Mouse (Mus musculus) T-helper 17 cell (primary cell): ENCODE data around the gene App.

ENCODE experiments used
- in situ Hi-C, 2 experiments: fragments of 300-600 bp; cut with MboI, MseI; formaldehyde crosslinking; loops; 1 replicate in 1 of 2; 2 replicates in 1 of 2; pipeline ENCODE4 v1.15.1; 2025; ENCODE audit warnings: high pct_unique_total_duplicates in 2 of 2

The App gene

DNA sequence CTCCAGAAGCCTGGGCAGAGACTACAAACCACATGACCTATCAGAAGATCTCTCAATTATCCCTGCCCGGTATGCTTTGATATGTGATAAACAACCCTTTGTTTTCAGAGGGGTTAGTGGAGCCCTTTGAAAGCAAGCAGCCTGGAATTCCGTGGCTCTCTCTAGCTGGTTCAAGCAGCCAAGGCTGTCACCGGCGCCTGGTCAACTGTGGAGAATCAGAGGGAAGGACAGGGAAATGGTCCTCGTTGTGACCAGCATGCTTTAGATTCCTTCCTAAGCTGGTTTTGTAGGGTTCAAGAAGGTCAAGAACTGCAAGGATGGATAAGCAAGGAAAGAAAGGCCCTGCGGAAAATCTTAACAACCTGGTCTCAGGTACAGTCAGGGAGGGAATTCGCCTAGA, 21.9 kb downstream of the App start:
- in situ Hi-C loops, result no loop called here

DNA sequence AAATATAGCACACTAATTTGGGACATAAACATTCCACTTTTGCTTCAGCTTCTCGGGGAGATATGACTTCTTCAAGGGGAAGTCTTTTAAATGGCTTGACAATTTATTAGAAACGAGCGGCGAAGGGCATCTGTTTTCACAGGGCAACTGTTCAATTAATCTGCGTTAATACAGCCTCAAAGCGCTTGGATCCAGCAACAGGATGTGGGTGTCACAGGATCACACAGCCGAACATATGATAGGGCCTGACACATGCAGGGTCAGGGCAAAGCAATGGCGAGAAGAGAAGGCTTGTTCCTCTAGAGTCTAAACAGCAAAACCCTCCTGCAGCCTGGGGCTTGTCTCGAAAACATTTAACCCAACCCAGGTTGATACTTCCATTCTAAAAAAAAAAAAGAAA, 22.7 kb downstream of the App start:
- in situ Hi-C loops, result no loop called here

DNA sequence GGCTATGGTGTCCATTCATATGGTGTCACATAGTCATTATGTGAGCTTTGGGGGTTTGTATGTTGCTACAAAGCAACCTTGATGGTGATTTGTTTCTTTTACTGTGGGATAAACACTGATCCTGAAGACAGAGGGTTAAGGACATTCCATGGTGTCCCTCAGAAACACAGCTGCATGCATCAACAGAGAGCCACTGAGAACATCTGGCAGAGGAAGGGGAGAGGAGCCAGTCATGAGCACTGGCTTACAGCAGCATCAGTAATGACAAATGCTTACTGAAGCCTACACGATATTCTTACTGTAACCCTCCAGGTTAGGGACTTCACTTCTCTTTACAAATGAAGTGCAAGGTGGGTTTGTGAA, 24.1 kb downstream of the App start:
- in situ Hi-C loops, result no loop called here

DNA sequence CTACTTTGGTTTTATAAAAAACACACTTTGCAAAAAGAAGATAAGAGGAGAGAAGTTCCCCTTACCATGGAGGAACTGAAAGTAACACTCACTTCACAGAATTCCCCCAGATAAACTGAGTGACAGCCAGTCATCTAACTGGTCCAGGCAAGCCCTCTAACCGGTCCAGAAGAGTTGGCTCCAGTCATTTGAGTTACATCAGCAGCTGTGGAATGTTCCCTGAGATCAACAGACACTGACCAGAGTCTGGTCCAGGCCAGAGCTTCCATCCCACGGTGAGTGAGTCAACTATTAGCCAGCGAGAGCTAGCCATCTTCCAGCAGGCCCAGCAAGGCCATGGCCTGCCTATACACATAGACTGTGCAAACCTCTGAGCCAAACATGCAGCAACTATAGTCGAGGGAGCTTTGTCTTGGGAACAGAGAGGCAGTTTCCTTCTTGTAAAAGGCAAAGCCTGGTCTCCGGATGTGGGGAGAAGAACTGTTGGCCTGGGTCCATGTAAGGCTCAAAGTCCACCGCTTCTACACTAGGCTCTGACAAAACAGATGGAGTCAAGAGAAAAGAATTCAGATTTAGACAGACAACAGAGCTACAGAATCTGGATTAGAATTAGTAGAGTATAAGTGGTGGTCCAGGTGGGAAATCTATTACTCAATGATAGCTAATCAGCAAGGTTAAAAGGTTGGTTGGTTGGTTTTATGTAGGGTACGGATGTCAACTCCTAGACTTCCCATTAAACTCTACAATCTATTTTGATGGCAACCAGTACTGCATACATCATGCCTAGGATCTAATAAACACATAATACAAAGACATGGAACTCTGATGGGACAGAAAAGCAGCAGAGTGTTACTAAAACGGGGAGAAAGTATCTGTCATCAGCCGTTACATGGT, 24.7 kb downstream of the App start:
- in situ Hi-C loops, result no loop called here

DNA sequence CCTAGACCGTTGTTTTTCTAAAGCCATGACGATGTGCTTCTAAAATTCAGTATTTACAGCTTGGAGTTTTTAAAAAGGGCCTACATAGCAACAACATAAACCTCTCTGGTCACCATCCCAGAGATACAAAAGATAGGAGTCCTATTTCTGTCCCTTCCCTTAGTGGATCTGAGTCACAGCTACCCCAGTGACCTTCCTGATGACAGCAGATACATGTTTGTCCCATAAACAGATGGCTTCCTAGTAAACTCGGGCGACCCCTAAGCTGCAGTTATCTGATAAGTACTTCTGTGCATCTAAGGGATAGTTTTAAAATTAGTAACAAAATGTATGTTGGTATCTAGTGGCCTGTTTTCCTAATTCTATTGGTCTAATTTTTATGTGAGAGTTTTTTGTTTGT, 26.1 kb downstream of the App start:
- in situ Hi-C loops, result no loop called here

DNA sequence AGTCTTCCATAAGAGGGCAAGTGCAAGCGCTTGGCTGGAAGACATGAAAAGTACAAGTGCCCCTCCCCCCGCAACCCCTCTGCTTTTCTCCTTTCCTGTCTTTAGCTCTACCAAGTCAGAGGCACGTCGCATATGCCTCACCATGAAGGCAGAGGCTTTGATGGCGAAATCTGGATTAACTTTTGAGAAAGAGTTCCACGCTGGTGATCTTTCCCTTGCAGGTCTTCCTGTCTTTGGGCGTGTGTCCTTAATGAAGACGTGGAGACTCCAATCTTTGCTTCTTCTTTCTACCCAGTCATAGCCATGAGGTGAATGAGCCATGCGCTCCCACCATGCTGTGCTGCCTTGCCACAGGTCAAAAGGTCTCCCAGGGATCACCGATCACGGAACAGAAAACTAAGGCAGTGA, 27.8 kb downstream of the App start:
- in situ Hi-C loops, result no loop called here

DNA sequence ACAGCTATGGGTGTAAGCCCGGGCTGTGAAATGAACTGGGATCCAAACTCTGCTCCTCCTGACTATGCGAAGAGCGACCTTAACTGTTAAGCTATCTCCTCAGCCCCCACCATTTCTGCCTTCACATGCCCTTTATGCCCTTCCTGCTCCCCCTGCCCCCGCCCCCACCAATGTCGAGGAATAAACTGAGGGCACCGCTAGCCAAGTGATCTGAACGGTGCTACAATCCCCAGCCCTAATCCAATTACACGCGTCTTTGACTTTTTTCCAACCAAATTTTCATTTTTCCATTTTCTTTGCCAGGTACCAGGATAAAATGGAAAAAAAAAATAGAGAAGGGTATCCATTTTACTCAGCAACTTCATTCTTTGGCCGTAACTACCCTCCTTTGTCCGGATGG, 28.2 kb downstream of the App start:
- in situ Hi-C loops, result no loop called here

DNA sequence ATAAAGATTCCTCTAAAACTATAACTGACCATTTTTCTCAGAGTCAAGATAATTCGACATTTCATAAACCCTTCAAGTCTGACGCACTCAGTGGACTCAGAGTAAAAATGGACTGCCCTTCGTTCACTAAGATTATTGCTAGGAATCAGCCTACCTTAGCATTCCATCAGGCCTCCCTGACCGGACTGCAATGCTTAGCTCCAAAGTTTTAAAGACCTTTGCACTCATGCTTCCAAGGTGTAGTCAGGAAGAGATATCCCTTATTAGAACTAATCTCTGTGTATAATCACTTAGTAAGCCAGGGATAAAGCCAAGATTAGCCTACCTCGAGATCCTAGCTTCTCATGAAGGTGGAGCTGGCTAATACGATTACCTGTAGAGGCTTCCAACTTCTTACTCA, 29.2 kb downstream of the App start:
- in situ Hi-C loops, result no loop called here

DNA sequence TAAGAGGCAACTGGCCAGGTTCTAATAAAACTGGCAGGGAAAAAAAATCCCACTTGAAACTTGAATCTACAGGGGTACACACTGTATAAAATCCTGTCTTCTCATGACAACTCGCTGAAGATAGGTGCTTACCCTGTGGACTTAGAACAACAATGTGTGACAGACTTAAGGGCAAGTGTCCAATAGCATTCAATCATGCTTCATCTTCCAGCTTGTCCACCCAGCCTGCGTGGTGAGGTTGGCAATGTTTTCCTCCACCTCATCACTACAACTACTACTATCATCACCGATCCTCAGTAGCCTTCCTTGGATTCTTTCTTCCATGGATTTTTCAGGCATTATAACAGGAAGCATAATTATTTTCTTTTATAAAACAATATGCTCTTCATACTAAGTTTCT, 29.7 kb downstream of the App start:
- in situ Hi-C loops, result no loop called here

DNA sequence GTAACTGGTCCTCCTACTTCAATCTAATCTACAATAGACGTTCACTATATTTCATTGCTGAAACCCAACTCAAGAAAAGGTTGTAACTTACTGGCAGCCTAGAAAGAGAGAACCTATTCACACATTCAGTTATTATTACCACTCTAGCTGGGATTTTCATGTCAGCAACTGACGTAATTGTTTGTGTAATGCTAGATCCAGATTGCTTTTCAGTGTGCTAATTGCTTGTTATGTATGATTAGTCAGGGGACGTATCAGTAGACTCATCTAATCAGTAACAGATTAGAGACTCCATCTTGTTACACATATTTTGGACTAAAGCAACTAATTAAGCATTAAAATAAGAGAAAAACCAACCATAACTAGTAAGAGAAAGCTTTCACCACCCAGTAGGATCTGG, 30.4 kb downstream of the App start:
- in situ Hi-C loops, result no loop called here

DNA sequence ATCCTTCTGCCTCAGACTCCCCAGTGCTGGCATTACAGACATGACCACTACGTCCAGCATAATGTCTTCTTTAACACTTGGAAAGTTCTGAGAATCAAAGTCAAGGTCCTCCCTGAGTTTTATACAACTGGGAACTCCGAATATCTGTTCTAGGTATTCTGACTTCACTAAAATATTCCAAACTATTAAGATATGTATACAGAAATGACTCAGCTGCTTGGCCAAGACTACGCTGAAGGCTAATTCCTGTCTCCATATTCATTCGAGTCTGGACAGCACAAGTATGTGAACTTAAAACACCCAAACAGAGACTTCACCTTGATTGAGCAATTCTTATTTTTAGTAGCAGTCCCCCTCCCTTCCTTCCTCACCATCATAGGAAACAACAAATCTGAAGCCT, 32.2 kb downstream of the App start:
- in situ Hi-C loops, result no loop called here

DNA sequence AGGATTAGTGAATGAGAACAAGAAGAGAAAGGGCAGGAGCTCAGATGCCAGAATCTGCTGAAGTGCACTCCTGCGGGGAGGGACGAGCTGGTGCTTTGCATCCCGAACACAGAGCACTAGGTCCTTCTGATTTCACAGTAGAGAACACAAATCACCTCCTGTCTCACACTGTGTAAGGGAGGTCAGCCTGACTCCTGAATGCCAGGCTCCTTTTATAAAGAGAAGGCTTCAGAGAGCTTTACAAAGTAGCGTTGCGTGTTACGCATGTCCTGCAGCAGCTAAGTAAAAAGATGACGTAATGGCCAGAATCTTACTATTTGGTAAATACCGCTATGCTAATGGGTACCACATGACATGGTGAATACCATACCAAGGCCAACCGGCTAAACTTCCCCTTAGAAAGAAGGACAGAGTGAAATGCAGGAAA, 34.4 kb downstream of the App start:
- in situ Hi-C loops, result no loop called here

DNA sequence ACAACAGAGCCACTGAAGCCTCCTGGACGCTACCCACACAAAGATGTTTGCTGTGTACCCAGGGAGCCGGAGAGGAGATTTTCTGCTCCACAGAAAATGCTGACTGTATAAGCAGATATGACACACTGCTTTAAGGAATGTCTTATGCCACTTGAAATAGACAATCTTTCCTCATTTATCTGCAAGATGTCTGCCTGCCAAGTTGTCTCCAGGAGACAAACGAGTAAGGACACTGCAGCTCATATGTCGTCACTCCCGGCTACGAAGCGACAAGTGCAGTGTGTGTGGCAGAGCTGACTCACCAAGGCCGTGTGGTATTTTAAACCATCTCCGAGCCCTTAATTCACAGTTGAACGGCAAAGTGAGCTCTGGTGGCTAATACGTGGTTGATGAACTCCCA, 36.2 kb downstream of the App start:
- in situ Hi-C loops, result no loop called here

DNA sequence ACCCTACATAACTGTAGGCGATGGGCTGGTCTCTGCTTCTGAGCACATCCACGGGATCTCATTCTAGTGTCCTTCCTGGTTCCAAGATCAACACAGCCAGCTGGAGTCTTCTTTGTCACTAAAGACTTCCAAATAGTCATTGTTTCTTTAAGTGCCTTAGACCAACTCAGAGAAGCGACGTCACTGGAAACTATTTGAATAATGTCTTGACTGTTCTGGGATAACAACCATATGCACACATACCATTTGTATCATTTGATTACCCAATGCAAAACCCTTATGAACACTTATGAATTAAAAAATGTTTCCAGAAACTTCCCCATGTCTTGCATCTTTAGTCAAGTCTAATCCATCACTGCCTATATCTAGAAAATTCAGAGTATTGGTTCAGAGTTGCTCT, 37.5 kb downstream of the App start:
- in situ Hi-C loops, result no loop called here

DNA sequence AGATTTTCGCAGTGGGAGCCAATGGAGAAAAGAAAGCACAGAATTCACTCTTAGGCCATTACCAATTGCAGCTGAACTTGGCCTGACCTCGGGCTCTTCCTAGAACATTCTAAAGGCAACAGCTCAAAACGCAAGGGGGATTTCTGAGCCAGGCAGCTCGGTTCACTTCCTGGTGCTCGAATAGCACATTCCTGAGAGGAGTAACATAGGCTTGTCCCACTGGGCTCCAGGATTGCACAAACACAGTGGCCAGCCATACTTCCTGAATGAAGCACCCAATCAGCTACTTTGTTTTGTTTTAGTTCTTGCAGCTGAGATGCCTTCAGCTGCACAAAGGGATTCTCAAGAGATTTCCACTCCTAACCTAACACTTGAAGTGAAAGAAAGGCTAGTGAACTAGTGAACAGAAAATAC, 40.1 kb downstream of the App start:
- in situ Hi-C loops, result no loop called here

DNA sequence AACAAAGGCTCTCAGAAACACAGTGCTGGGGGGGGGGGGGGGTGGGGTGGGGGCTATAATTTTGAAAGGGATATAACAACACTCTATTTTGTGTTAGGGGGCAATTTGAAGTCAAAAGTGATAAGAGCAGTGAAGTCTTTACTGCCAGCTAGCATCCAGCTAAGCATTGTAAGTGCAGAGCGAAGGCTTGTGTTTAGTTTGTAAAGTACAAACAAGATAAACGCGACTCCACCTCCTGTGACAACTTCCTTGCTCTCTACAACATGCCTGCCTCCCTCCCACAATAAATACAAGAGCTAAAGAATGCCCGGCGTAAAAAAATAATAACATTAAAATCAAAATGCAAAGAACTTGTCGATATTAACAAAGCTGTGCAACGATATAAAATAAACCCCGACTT, 40.5 kb downstream of the App start:
- in situ Hi-C loops, result no loop called here

DNA sequence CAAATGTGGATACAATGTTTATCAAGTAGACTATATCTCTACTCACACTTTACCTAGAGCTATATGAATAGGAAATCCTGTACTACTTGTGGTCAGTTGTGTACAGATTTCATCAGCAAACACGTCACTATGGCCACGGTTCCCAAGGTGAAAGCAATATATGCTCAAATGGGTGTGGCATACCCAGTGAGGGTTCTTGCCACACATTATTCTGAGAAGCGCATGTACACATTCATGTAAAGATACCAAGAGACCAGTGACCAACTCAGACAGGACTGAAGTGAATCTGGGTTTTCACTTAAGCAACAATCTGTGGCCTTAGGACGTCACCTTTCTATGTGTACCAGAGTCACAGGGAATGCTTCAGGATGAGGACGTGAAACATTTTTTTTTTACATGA, 41.4 kb downstream of the App start:
- in situ Hi-C loops, result no loop called here

DNA sequence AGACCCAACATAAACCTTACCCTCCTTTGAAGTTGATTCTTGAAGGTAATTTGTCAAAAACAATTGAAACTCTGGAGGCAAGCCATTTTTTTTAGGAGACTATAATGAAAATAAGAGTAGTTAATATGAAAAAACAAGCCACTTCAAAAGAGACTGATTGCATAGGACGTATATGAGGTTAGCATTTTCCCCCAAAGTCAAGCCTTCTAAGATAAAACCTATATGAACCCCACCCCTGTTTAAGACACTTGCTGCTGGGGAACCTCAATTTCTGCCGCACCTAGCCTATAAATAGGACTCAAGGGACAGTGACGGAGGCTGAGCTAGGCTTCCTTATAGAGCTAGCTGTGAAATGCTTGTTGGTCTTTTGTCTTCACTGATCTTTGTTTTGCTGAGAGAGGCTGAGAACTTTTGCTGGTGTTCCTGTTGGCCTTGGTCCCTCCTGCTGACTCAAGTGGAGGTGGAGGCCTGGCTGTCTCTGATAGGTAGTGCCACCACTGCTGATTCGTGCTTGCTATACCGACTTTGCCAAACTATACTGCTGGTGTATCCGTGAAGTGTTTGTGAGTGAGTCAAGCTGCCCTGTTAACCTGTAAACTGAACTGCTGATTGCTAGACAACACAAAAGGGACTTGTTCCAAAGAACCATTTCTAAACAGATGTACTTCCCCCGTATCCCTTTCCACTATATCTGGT, 42.6 kb downstream of the App start:
- in situ Hi-C loops, result no loop called here

DNA sequence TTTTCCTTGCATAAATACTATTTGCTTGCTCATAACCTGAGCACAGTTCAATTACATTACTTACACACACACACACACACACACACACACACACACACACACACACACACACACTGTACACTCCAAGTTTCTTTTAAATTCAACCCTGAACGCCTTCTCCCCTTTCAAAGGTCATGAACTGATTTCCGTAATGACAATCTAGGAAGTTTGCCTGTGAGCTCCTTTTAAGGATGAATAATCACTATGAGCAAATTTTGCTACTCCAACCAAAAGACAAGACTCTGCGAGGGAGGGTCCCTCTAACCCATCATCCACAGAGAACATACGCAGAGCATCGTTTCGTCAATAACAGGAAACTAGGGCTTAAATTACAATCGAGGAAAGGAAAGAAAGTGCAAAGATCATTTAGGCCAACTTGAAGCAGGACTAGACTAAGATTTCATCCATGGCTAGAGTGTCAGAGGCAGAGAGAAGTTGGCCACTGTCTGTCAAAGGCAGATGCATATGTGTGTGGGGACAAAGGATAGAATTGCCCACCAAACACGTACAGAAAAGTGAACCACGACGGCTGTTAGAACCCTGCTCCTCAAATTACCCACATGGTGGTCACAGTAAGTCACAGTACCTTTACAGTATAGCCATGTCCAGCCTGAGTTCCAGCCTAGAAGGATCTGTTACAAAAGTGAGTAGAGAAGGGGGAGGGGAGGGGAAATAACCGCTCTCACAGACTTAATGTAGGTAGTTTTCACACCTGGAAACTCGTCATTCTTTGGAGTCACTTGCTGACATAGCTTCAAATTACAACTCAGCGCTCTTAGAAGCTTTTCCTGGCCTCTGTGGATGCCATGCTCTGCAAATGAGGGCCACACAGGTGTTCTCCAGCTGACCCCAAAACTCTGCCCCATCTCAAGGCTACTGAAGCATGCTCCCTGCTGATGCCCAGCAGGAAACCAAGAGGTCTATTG, 44.6 kb downstream of the App start:
- in situ Hi-C loops, result no loop called here

DNA sequence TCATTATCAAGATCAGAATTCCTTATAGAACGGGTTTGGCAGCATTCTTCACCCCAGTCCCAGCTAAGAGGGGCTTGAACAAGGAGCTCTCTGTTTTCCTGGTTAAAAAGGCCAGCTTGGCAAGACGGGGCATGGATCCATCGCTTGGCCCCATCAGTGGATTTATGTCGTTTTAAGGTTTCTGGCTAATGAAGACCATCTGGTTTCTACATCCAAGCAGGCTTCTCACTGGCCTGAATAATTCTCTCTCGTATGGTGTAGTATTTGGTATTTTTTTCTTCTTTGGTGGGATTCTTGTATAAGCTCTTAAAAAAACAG, 45.3 kb downstream of the App start:
- in situ Hi-C loops, result no loop called here

DNA sequence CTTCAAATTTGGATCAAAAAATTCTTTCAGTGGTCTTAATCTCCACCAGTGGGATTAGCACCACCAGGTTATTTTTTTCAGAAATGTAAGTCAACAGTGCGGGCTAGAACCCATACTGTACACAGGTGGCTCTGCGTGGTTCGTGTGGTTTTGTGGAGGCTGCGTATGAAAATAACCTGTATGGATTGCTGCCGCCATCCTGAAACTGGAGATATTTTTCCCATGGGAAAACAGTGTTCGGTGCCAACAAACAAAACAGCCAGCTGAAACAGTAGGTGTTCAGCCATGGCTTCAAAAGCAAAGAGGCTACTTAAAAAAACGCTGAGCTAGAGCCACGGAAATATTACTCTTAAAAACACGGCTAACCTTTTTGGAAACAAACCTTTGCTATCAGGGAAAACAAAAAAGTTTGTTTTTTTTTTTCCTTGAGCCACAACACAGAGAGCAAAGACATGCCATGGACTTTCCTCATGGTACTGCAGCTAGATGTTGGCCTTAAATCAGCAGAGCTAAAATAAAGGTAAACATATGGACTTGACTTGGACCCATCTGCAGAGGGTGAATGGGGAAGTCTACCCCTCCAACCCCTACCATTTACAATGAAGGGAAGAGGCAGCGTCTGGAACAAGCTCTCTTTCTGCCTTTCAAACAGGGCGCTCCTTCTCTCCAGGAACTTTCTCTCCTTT, 45.8 kb downstream of the App start:
- in situ Hi-C loops, result no loop called here

DNA sequence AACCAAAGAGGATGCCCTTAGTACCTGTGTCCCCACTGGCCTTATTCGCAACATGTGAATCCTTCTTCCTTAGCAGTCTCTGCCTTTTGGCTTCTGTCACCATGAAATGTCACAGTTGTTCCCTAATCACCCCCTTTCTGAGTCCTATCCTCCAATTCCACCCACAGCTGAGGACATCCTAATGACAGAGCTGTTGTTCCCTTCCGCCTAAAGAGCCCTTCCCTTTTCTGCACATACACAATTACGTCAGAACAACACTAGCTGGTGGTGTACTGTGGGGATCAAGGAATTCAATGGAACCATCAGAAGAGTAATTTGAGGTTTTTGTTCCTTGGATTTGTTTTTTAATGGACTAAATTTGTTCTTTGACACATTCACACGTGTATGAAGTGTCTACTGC, 48.9 kb downstream of the App start:
- in situ Hi-C loops, result no loop called here
